Mouse (Mus musculus): Measurements from ENCODE around the gene Adcy6.

Adcy6 gene

GRCm38 (mm10) chr15:98609331-98610130, at the start of gene Adcy6:
TSS of gene Adcy6 (minus strand) at chr15:98610076.
- DNase-seq (ENCODE audit: low spot score) = no peak

GRCm38 (mm10) chr15:98656982-98657751, 47.3 kb upstream of the Adcy6 start:
- no peak for DNase-seq (ENCODE audit: low spot score)

GRCm38 (mm10) chr15:98652174-98652573, 42.3 kb upstream of the Adcy6 start:
- no peak for DNase-seq (ENCODE audit: low spot score)

GRCm38 (mm10) chr15:98651431-98651830, 41.6 kb upstream of the Adcy6 start:
- no peak for DNase-seq (ENCODE audit: low spot score)

GRCm38 (mm10) chr15:98648071-98648470, 38.2 kb upstream of the Adcy6 start:
- no peak for DNase-seq (ENCODE audit: low spot score)

- DNase-seq (ENCODE audit: low spot score) = no peak
These were observed 37.4 kb upstream of the Adcy6 start for GRCm38 (mm10) chr15:98647308-98647707.

- DNase-seq (ENCODE audit: low spot score) = no peak
These were observed 36.9 kb upstream of the Adcy6 start for GRCm38 (mm10) chr15:98646737-98647136.

- no peak for DNase-seq (ENCODE audit: low spot score)
These were observed 35.5 kb upstream of the Adcy6 start for GRCm38 (mm10) chr15:98645057-98646026.

GRCm38 (mm10) chr15:98644406-98644805, 34.5 kb upstream of the Adcy6 start:
- no peak for DNase-seq (ENCODE audit: low spot score)

- DNase-seq (ENCODE audit: low spot score) = no peak
These were observed 30.3 kb upstream of the Adcy6 start for GRCm38 (mm10) chr15:98640157-98640556.

GRCm38 (mm10) chr15:98637155-98637554, 27.3 kb upstream of the Adcy6 start:
- no peak for DNase-seq (ENCODE audit: low spot score)

- no peak for DNase-seq (ENCODE audit: low spot score)
These were observed 26.6 kb upstream of the Adcy6 start for GRCm38 (mm10) chr15:98636517-98636916.

GRCm38 (mm10) chr15:98635291-98635841, 25.5 kb upstream of the Adcy6 start:
- DNase-seq (ENCODE audit: low spot score) = no peak

- peak; percentile 57 for DNase-seq (ENCODE audit: low spot score)
These were observed 24.7 kb upstream of the Adcy6 start for GRCm38 (mm10) chr15:98634541-98635081.

- no peak for DNase-seq (ENCODE audit: low spot score)
These were observed 24.1 kb upstream of the Adcy6 start for GRCm38 (mm10) chr15:98633822-98634470.

GRCm38 (mm10) chr15:98632921-98633320, 23.0 kb upstream of the Adcy6 start:
- no peak for DNase-seq (ENCODE audit: low spot score)

GRCm38 (mm10) chr15:98632107-98632744, 22.4 kb upstream of the Adcy6 start:
- no peak for DNase-seq (ENCODE audit: low spot score)

- no peak for DNase-seq (ENCODE audit: low spot score)
These were observed 21.6 kb upstream of the Adcy6 start for GRCm38 (mm10) chr15:98631493-98631892.

- DNase-seq (ENCODE audit: low spot score) = no peak
These were observed 20.7 kb upstream of the Adcy6 start, which contains the start of gene Cacnb3 for GRCm38 (mm10) chr15:98630540-98630939. TSS of gene Cacnb3 (plus strand) at chr15:98630840.

GRCm38 (mm10) chr15:98629464-98629863, 19.6 kb upstream of the Adcy6 start:
- DNase-seq (ENCODE audit: low spot score) = no peak

Measured in urinary bladder, postnatal 10 days (tissue).